Mouse (Mus musculus) kidney, adult 2 months (tissue): ENCODE data around the gene Phc1.

Source experiments
- CTCF ChIP-seq: fragments of 200-500 bp; conservative IDR thresholded peaks from 2 replicates; pipeline ENCODE4 v1.5.1; 2011; ENCODE audit warnings: low read depth, mild to moderate bottlenecking, control low read depth, low read length, moderate library complexity, mixed read lengths; ENCODE audit not compliant: insufficient read depth, insufficient read length
- POLR2A ChIP-seq: fragments of 200-500 bp; IDR thresholded peaks from one replicate; pipeline ENCODE4 v1.6.1; 2011; ENCODE audit warnings: low read depth, low read length, control low read depth

- TF ChIP-seq POLR2A: no peak
- TF ChIP-seq CTCF: no peak
Observed at GRCm38 (mm10) chr6:122291735-122292134, 48.6 kb downstream of the Phc1 start.
